Mouse (Mus musculus) testis, adult 2 months (tissue): ENCODE data around the gene Nectin4.

Source experiments
- CTCF ChIP-seq: fragments of 200-500 bp; IDR thresholded peaks from 2 replicates; pipeline ENCODE4 v1.5.1; 2012; ENCODE audit warnings: low read depth, mild to moderate bottlenecking, inconsistent platforms, low read length, moderate library complexity; ENCODE audit not compliant: control insufficient read depth, insufficient read depth, insufficient replicate concordance
- POLR2A ChIP-seq: fragments of 200-500 bp; IDR thresholded peaks from 2 replicates; pipeline ENCODE4 v1.6.1; 2012; ENCODE audit warnings: low read depth, mild to moderate bottlenecking, inconsistent platforms, low read length, moderate library complexity; ENCODE audit not compliant: control insufficient read depth

GRCm38 (mm10) chr1:171320151-171320550, 49.7 kb upstream of the Nectin4 start:
- TF ChIP-seq CTCF: no peak
- TF ChIP-seq POLR2A: no peak
